Mouse (Mus musculus): ENCODE results near the gene Ubxn11. TPM values are rescaled to one million over a fixed set of nuclear protein-coding genes. Genes with fewer than 3 reads are reported as not detected.

Gene Ubxn11
- total RNA-seq (2021): 1 to 10 TPM; 2.0 to 2.3 TPM

DNA sequence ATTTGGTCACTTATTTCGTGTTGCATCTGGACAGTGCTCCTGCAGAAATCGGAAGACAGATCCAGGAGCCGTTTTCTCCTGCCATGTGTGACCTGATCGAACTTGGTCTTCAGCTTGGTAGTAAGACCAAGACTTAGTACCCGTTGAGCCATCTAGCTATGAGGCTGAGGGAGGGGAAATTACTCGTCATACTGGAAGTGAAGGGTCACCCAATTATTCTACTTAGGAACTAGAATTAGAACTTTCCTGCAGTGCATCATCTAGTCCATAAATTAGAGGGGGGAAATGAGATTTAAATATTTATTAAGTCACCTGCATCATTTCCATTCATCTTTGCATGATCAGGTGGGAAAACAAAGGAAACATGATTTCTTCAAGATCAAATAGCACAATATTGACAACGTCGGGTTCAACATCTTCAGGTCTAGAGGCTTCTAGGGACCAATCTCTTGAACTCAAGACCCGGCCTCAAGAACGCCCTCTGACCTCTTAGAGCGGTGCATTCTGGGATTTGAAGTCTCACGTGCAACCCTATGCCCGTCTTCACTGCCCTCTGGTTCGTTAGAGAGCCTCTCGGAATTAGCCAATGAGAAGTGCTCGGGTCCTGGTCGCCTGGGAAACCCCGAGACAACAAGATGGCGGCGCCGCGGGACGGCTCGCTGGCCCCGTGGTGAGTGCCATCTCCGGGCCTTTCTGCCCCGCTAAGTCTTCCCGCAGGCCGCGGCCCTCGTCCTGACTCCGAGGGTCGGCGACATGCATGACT is at the start of gene Ubxn11:
Gene Ubxn11, plus strand, starts transcription at position 592 of the 763 bp plus-strand sequence.
- DNase-seq: peak; percentile 87 to 90
- intact Hi-C loops (cut with DNase I): no loop called here

DNA sequence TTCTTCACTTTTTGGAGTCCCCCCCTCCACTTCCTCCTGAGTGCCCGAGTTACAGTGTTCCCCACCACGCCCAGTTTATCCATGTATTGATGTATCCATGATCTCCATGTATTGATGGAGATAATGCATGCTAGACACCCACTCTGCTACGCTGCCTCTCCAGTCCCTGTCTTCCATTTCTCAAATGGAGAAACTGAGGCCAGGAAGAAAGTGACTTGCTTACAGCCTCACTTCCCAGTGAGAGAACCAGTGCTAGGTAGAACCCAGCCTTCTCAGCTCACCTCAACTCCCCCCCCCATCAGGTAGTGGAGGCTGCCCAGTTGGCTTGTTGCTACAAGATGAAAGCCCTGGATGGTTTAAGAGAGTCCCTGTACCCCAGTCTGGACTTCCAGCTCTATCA is 48.8 kb upstream of the Ubxn11 start, which contains the start of gene Zfp683:
Gene Zfp683, plus strand, starts transcription at position 301 of the 400 bp plus-strand sequence.
- intact Hi-C loops (cut with DNase I): no loop called here

DNA sequence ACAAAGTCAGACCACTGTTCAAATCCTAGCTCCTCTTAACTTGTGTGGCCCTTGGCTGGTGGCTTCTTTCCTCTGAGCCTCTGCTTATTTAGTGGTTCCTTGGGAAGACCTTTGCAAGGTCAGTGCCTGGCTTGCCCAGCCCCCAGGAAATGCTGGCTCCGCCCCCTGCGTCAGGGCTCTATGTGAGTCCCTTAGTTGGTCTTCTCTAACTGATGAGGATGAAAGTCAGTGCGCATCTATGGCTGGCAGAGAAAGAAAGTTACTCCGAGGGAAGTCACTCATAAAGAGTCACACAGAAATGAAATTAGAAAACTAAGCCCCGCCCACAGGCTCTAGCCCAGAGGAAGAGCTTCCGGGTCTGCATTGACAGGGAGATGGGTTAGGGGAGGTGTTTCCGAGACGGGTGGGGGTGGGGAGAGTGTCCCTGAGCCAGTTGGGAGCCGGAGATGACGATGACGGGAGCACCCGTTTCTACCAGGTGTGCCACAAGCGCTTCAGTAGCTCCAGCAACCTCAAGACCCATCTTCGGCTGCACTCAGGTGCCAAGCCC is 44.1 kb upstream of the Ubxn11 start:
- intact Hi-C loops (cut with DNase I): no loop called here

More for the DNA sequence above, 48.8 kb upstream of the Ubxn11 start, which contains the start of gene Zfp683:
- no peak for DNase-seq

DNA sequence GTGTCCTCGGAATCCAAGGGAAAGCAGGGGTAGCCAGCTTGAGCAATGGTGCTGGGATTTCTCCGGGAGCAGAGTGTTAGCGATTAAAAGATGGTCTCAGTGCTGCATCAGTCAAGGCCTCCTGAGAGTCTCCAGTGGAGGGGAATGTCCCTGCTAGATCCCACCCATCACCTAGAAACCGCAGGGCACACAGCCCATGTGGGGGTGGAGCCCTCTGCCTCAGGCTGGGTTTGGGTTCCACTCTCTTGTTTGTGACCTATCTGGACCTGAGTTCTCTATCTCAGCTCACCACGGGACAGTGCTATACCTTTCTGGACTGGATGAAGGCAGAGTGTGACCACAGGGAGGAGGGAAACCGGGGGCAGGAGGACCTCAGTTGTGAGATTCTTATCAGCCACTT is 43.5 kb upstream of the Ubxn11 start:
- DNase-seq: no peak
- intact Hi-C loops (cut with DNase I): no loop called here

More for the DNA sequence above, 44.1 kb upstream of the Ubxn11 start:
- DNase-seq: no peak

DNA sequence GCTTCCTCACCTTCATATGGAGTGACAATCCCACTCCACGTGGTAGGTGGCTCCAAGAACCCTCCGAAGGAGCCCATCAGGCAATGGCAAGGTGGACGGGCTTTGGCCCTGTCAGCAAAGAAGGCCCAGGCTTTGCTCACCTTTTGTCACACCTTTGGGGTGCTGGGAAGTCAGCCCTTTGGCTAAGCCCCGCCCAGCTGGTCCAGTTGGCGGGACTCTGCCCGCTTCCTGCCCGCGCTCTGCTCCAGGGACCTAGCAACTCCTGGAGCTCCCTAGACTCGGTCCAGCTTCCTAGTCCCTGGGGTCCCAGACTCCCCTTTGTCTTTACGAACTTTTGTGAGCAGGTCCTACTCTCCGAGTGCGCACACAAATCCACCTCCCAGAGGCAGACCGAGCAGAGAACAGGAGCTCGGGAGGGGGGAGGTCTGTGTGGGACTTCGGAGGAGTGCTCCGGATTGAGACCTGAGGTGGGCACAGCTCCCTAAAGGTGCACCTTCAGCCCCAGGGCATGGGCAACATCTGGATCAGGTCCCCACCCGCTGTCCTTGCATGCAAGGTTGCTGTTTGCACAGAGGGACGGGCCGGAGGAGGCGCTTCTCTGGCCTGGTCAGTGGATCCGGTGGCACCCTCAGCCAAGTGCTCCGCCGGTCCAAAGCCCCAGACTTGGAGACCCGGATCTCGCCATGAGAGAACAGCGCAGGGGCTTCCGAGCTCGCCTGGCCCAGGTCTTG is 42.1 kb upstream of the Ubxn11 start, which contains the start of gene Crybg2:
Gene Crybg2, plus strand, starts transcription at position 681 of the 731 bp plus-strand sequence.
- intact Hi-C loops (cut with DNase I): no loop called here

DNA sequence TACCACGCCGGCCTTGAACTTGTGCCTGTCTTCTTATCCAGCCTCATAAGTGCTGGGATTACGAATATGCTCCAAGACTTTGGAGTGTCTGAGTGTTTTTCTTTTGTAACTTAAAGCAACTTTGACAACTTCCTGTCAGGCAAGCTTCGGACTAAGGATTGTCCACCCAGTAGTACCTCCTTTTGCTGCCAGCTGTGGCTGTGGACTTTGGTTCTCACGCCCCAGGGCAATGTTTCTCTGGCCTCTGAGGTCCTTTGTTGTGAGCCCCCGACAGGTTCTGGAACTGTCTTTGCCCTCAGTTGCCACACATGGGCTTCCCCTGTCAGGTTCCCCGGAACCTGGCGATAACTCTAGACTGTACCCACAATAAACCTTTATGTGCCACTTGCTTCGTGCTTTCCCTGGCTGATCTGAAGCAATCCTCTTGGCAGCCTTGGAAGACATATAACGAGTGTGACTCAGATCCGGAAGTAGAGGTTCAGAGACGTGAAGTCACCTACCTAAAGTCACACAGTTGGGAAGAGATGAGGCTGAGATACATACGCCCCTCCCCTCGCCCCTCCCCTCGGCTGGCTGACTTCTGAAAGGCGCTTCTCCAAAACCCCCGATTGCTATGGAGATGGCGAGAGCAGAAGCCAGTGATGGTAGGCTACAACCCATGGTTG is 41.1 kb upstream of the Ubxn11 start:
- DNase-seq: no peak
- intact Hi-C loops (cut with DNase I): no loop called here

More for the DNA sequence above, 42.1 kb upstream of the Ubxn11 start, which contains the start of gene Crybg2:
- no peak for DNase-seq

DNA sequence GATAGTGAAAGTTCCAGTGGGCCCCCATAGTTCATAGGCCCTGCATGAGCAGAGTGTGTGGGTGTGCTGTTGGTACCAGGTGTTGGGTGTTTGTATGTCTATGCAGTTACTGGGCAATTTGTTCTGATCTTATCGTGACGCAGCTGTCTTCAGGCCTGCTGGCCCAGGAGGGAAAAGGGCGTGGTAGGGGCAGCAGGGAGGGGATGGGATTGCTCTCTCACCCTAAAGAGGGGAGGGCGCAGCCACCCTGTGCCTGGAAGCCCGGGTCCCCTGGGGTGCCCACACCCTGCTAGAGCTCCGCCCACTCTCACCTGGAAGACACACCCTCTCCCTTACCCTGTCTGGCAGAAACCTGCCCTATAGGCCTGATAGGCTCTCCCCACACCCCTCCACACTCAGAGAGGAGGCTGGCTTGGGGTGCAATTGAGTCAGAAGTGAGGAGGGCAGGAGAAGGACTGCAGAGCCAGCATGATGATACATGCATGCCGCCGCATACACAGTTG is 40.4 kb upstream of the Ubxn11 start:
- intact Hi-C loops (cut with DNase I): no loop called here
- DNase-seq: no peak

DNA sequence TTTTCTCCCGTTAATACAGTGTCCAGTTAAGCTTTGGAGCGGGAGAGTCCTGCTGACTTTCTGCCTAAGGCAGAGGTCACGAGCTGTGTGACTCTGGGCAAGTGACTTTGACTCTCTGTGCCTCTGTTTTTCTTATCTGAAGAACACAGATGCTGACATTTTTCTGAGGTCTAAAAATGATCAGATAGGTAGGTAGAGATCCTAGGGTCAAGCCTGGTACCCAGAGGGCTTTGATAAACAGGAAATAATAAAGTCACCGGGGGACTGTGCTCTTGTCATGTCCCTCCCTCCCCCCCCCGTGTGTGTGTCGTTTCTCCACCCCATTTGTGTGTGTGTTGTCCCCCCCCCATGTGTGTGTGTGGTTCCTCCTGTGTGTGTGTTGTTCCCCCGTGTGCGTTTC is 39.8 kb upstream of the Ubxn11 start:
- DNase-seq: no peak
- intact Hi-C loops (cut with DNase I): no loop called here

DNA sequence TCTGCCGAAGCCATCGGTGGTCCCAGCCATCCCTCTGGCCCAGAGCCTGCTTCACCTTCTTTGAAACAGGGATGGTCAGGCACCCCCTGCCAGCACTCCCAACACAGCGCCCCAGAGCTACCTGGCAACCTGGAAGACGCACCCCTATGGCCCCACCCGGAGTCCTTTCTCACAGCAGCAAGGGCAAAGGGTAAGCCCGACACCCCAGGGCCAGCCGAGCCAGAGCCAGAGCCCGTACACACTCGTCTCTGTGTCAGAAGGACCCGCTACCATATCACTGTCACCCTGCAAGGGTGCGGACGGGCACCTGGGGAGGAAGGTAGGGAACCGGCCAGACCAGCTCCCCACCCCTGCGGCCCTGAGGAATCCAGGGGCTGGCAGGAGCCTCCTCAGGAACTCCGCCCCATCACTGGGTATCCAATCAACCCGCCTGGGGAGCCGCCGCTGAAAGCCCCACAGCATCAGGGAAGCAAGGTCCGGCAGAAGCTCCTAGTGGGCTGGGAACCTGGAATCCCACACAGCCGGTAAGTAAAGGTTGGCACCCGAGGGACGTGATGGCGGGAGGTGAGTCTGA is 36.9 kb upstream of the Ubxn11 start:
- no peak for DNase-seq
- intact Hi-C loops (cut with DNase I): no loop called here

DNA sequence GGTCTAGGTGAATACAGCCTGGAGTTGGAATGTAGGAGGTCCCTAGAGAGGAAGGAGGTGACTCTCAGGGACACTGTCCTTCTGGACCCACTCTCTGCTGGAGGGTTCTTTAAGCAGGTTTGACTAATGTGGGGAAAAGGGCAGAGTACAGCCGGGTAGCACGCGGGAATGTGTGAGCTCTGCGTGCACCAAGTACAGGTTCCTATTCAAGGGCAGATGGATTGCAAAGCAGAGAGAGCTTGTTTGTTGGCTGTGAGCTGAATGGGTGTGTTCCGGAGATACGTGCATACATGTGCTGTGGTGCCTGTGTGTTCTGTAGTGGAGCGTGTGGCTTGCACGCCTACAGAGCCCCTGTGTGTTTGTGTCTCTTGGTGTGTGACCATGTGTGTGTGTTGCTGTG is 35.0 kb upstream of the Ubxn11 start:
- no peak for DNase-seq
- intact Hi-C loops (cut with DNase I): no loop called here

DNA sequence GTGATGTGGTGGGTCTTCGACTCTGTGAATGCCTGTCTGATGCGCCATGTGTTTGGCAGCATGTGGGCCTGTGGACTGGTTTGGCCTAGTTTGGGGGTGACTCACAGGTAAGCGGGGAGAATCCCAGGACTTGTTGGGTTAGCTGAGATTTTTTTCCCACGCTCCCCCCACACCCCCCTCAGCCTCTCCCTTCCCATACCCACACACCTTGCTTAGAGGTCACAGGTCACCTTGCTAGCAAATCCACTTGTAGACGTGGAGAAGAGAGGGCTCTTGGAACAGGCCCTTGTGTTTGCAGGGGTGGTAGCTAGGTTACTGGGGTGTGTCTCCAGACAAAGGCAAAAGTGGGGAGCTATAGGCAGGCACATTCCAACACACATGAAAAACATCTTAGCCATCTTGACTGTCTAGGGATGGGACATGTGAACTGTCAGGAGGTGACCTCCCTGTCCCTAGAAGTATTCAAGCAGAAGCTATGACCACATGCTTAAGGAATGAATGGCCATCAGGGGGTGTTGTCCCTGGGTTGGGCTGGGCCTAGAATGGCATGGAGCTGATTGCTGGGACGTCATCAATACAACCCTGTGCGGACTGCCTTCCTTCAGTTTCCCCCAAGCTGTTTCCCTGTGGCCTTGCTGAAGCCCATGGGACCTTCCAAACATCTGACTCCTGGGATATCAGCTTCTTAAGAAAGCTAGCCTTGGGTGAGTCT is 34.4 kb upstream of the Ubxn11 start:
- intact Hi-C loops (cut with DNase I): no loop called here
- DNase-seq: no peak

DNA sequence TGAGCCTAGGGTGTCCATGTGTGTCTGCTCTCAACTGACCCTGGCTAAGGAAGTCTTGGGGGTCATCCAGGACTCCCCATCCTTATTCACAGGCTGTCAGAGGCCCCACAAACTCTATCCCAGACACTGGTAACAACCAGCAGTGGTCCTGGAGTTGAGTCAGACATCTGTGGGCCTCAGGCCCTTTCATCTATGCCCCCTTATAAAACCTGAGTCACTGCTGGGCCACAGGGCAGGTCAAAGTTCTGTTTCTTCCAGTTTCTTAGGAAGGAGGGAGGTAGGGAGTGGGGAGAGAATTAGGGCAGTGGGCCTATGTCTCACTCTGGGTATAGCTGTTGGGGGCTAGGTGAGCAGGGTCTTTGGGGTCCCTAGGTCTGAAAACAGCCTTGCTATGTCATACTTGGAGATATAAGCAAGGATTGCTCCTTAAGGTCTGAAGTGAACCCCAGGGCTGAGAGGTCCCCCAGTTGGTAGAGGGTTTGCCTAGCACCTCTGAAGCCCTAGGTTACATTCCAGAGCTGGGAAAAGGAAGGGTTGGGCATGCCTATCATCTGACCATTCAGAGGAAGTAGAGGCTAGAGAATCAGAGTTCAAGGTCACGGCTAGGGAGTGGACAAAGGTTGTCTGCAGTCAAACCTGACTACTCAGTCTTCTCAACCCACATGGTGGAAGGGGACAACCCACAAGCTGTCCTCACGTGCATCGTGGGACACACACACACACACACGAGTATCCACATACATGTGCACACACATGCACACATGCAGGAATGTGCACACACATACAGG is 33.4 kb upstream of the Ubxn11 start:
- intact Hi-C loops (cut with DNase I): no loop called here
- DNase-seq: no peak

DNA sequence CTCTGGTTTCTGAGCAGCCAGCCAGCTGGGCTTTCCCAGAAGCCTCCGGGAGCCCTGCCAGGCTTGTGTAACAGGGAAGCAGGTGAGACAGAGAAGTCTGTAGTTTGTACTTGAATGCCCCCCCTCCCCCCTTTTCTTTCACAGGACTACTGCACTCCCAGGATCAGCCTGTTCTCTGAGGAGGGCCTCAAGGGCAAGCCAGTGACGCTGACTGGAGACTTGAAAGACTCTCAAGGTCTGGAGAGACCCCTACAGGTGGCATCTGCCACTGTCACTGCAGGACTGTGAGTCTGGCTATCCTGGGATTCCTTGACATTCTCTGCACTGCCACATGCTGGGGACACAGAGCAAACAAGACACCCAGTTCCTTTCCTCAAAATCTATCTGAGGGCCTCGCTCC is 23.7 kb upstream of the Ubxn11 start:
- DNase-seq: peak; percentile 59 to 64
- intact Hi-C loops (cut with DNase I): loop anchor here (2.0 kb wide), 1 partner anchor 42 kb away; no protein-coding TSS in a partner anchor

DNA sequence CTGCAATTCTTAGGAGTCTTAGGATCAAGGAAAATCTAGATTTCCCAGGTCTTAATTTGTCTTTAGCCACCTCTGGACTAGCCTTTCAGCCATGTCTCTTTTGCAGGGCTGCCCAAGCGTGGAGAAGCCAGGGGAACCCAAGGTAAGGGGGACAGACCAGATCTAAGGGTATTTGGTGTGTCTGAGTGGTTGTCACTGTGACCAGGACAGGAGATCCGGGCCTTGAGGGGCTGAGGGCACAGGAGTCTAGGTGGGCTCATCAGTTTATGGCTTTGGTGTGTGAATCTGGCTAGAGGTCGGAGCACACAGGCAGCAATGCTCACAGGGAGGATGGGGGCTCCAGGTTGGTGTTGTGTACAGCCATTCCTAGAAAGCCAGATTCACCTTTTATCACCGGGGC is 21.7 kb upstream of the Ubxn11 start:
- intact Hi-C loops (cut with DNase I): no loop called here
- DNase-seq: no peak

DNA sequence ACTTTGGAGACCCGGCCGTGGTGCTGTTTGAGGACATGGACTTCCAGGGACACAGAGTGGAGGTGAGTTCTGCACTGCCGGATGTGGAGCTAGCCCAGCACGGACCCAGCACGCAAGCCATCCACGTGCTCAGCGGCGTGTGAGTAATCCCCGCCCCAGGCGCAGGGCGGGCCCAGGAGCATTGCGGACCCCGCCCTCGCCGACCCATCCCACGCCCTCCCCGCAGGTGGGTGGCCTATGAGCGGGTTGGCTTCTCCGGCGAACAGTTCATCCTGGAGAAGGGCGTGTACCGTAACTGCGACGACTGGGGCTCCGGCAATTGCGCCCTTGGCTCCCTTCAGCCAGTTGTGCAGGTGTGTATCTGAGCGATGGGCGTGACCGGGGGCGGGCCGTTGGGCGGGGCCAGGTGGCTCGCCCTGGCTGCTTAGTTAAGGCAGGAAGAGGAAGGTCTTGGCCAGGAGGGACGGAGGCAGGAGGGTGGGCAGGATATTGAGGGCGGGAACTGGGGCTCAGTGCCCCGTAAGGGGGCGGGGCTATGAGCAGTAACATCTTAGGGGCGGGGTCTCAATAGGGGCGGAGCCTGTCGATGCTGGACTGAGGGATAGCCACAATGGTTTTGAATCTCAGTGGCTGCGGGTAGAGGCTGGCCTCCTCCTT is 20.5 kb upstream of the Ubxn11 start:
- DNase-seq: peak; percentile 44 to 46
- intact Hi-C loops (cut with DNase I): no loop called here

DNA sequence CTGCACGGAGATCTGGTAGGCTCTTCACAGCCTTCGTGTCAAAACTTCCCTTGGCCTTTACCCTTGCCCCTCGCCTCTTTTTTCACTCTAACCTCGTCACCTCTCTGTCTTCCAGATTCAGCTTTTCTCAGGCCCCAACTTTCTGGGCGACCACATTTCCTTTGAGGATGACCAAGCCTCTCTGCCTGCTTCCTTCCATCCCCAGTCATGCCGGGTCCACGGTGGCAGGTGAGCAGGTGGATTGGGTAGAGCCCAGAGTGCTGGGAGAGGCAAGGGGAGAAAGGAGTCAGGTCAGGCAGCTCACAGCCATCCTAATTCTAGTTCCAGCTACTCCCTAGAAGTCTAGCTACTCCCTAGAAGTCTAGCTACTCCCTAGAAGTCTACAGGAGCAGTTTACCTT is 19.9 kb upstream of the Ubxn11 start:
- no peak for DNase-seq
- intact Hi-C loops (cut with DNase I): no loop called here

DNA sequence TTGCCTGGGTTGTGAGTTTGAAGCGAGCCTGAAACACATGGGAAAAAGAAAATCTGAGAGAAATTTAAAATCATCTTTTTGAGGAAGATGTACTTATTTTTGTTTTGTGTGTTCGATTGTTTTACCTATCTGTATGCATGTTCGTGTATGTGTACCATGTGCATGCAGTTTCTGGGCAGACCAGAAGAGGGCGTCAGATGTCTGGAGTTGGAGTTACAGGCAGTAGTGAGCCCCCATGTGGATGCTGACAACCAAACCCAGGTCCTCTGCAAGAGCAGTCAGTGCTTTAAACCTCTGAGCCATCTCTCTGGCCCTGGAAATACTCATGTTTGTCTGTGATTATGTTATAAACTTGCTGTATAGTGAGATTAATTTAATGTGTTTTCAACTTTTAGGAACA is 17.4 kb upstream of the Ubxn11 start:
- DNase-seq: no peak
- intact Hi-C loops (cut with DNase I): loop anchor here (5.0 kb wide), 1 partner anchor 197 kb away; no protein-coding TSS in a partner anchor

DNA sequence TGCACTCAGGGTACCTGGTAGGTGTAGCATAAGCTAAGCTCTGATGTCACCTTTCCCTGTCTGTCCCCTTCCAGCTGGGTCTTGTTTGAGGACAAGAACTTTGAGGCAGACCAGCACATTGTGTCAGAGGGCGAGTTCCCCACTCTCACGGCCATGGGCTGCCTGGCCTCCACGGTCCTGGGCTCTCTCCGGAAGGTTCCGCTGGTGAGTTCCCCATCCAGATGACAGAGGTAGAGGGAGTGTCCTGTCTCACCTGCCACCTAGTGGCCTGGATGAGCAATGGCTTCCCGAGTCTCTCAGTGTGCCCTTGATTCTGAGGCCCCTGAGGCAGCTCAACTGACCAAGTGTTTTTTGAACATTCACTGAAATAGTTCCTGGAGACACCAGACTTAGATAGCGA is 15.0 kb upstream of the Ubxn11 start:
- intact Hi-C loops (cut with DNase I): loop anchor here (2.0 to 5.0 kb wide), 2 partner anchors 51 to 195 kb away; no protein-coding TSS in a partner anchor
- DNase-seq: peak; percentile 28 to 54
